Mouse (Mus musculus) left cerebral cortex, postnatal 36 days (tissue): ENCODE results near the gene Mib2. TPM values are rescaled to one million over a fixed set of nuclear protein-coding genes. Genes with fewer than 3 reads are reported as not detected.

Experiments
- DNase-seq, 2 experiments: peaks; one replicate each; pipeline ENCODE4 v3.0.0; 2021 to 2022; ENCODE audit warnings: low spot score in 2 of 2, mixed read lengths in 1 of 2
- intact Hi-C: fragments of 180-260 bp; cut with DNase I; formaldehyde crosslinking; loops from one replicate; pipeline ENCODE4 v1.15.1; 2025
- total RNA-seq, 2 experiments: library from RNA; stranded (reverse); gene quantifications; 2 replicates each; pipeline ENCODE4 v1.2.3; 2021

Gene Mib2
- total RNA-seq, 2 experiments from 2014 or later, result 113 to 122 TPM

- intact Hi-C loops, result no loop called here
- no peak for DNase-seq
Measured at GRCm38 (mm10) chr4:155643531-155643930, 25.5 kb downstream of the Mib2 start.

- intact Hi-C loops, result no loop called here
- no peak for DNase-seq
Measured at GRCm38 (mm10) chr4:155635766-155636499, 33.1 kb downstream of the Mib2 start.

GRCm38 (mm10) chr4:155630267-155630666 is 38.7 kb downstream of the Mib2 start:
- DNase-seq, result no peak
- intact Hi-C loops, result no loop called here

- DNase-seq, result peak; percentile 97
- intact Hi-C loops, result loop anchor here (5.0 kb wide), 1 partner anchor 43 kb away; the partner anchor contains the start of gene Mib2
Measured at GRCm38 (mm10) chr4:155624338-155625291, 44.4 kb downstream of the Mib2 start, which contains the start of gene Cdk11b. Gene Cdk11b, plus strand, starts transcription at chr4:155624854.

- intact Hi-C loops, result no loop called here
Measured at GRCm38 (mm10) chr4:155618321-155618720, 50.7 kb downstream of the Mib2 start.

GRCm38 (mm10) chr4:155613264-155613663 is 55.7 kb downstream of the Mib2 start:
- intact Hi-C loops, result no loop called here
- no peak for DNase-seq

More at GRCm38 (mm10) chr4:155618321-155618720, 50.7 kb downstream of the Mib2 start:
- no peak for DNase-seq

GRCm38 (mm10) chr4:155611860-155612259 is 57.1 kb downstream of the Mib2 start:
- intact Hi-C loops, result no loop called here
- DNase-seq, result no peak

- no peak for DNase-seq
- intact Hi-C loops, result no loop called here
Measured at GRCm38 (mm10) chr4:155606825-155607224, 62.2 kb downstream of the Mib2 start.

GRCm38 (mm10) chr4:155605132-155605531 is 63.9 kb downstream of the Mib2 start:
- DNase-seq, result no peak
- intact Hi-C loops, result no loop called here

Other genes starting within 250 kb of the Mib2 start
- 1 to 10 TPM; 1.8 to 2.2 TPM for gene Tmem52, start 200.1 kb downstream of the Mib2 start, total RNA-seq
- gene Gnb1, start 177.8 kb downstream of the Mib2 start, total RNA-seq, result 100 to 1,000 TPM; 857 to 949 TPM
- gene Nadk, start 106.8 kb downstream of the Mib2 start, total RNA-seq, result 10 to 100 TPM; 56.0 to 59.6 TPM
- gene Slc35e2, start 67.8 kb downstream of the Mib2 start, total RNA-seq, result 10 to 100 TPM; 49.6 to 52.6 TPM
- 10 to 100 TPM; 44.0 to 53.0 TPM for gene Cdk11b, start 44.3 kb downstream of the Mib2 start, total RNA-seq
- gene Gm10563, start 23.8 kb downstream of the Mib2 start, total RNA-seq, result not detected
- 1 to 10 TPM; 1.1 to 5.3 TPM for gene Mmp23, start 15.8 kb downstream of the Mib2 start, total RNA-seq
- 10 to 100 TPM; 26.4 to 35.9 TPM for gene Fndc10, start 25.1 kb upstream of the Mib2 start, total RNA-seq
- gene Ssu72, start 35.6 kb upstream of the Mib2 start, total RNA-seq, result 100 to 1,000 TPM in 1 of 2 experiments, 10 to 100 TPM in 1; 87.0 to 104 TPM
- 10 to 100 TPM; 55.5 to 62.2 TPM for gene Tmem240, start 65.6 kb upstream of the Mib2 start, total RNA-seq
- 10 to 100 TPM; 37.5 to 48.3 TPM for gene Atad3a, start 91.9 kb upstream of the Mib2 start, total RNA-seq
- gene Vwa1, start 105.5 kb upstream of the Mib2 start, total RNA-seq, result 10 to 100 TPM; 13.1 to 13.4 TPM
- 10 to 100 TPM; 18.3 to 30.0 TPM for gene Tmem88b, start 116.7 kb upstream of the Mib2 start, total RNA-seq
- not detected for gene Ankrd65, start 121.2 kb upstream of the Mib2 start, total RNA-seq
- gene Mrpl20, start 133.7 kb upstream of the Mib2 start, total RNA-seq, result 10 to 100 TPM; 77.3 to 91.6 TPM
- gene Ccnl2, start 143.3 kb upstream of the Mib2 start, total RNA-seq, result 10 to 100 TPM; 50.4 to 84.5 TPM
- 100 to 1,000 TPM in 1 of 2 experiments, 10 to 100 TPM in 1; 88.7 to 101 TPM for gene Aurkaip1, start 162.1 kb upstream of the Mib2 start, total RNA-seq
- gene Mxra8, start 170.5 kb upstream of the Mib2 start, total RNA-seq, result 10 to 100 TPM in 1 of 2 experiments, 1 to 10 TPM in 1; 5.8 to 10.3 TPM
- 10 to 100 TPM; 85.8 to 91.7 TPM for gene Dvl1, start 178.2 kb upstream of the Mib2 start, total RNA-seq
- gene Tas1r3, start 194.2 kb upstream of the Mib2 start, total RNA-seq, result under 1 TPM; 0.11 to 0.15 TPM
- 10 to 100 TPM; 31.2 to 35.2 TPM for gene Cptp, start 200.2 kb upstream of the Mib2 start, total RNA-seq
- 10 to 100 TPM; 33.2 to 34.0 TPM for gene Ints11, start 200.3 kb upstream of the Mib2 start, total RNA-seq
- 10 to 100 TPM; 56.3 to 67.4 TPM for gene Pusl1, start 222.6 kb upstream of the Mib2 start, total RNA-seq
- 100 to 1,000 TPM; 137 to 150 TPM for gene Acap3, start 222.6 kb upstream of the Mib2 start, total RNA-seq